Mouse (Mus musculus) gastrocnemius, adult 2 months (tissue): Measurements from ENCODE around the gene St3gal3. TPM values are rescaled to one million over a fixed set of nuclear protein-coding genes. Genes with fewer than 3 reads are reported as not detected.
A peak's percentile ranks its signal among the peaks of the same experiment; 100 is the strongest.

Experiments used
- DNase-seq: peaks from one replicate; pipeline ENCODE4 v3.0.0; 2022
- H3K27ac ChIP-seq: fragments of 200-600 bp; 2 replicates; pipeline ENCODE4 v1.8.1; 2022; ENCODE audit warnings: mild to moderate bottlenecking
- H3K4me3 ChIP-seq: fragments of 200-600 bp; 2 replicates; pipeline ENCODE4 v1.8.1; 2022; ENCODE audit warnings: mild to moderate bottlenecking, moderate library complexity
- CTCF ChIP-seq: fragments of 200-600 bp; IDR thresholded peaks from 2 replicates; pipeline ENCODE4 v1.8.1; 2022; ENCODE audit warnings: antibody characterized with exemption, mild to moderate bottlenecking, moderate library complexity
- intact Hi-C: fragments of 180-260 bp; cut with DNase I; formaldehyde crosslinking; loops from one replicate; pipeline ENCODE4 v1.15.1; 2025
- total RNA-seq, 2 experiments: library from RNA; stranded (reverse); gene quantifications; 2 replicates each; pipeline ENCODE4 v1.2.3; 2021

The St3gal3 gene
- total RNA-seq, 2 experiments from 2014 or later: 73.4 to 75.0 TPM

DNA sequence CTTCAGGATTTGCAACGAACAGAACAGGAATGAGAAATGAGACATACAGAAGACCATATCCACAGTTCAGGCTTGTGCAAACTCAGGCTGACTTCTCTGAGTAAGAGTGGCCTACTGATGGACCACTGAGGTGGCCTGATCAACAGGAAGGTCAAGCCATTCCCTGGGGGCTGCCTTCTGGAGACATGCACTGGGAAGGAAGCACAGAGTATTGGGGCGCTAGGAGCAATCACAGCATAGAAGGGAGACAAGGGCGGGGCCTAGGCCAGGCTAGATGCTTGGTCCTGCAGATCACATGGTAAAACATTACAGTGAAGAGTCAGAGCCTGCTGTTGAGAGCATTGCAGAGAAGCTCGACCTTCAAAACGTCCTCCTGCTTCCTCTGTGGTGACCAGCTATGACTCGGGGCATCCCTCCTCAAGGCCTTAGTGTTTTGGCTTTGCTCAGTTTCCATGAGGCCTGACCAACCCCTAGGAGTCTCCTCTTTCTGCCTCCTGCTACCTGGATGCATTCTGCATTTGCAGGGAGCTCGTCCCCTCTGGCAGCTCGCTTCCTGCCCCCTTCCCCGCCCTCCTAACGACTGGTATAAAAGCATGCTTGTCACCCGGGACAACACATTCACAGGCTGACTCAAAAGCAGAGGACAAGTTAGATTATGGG is 74.8 kb downstream of the St3gal3 start:
- Histone ChIP-seq H3K4me3 (no peak overlapping the region), H3K27ac (peak overlapping the region; percentile 85)
- intact Hi-C loops: no loop called here
- DNase-seq: no peak
- no peak for TF ChIP-seq CTCF

DNA sequence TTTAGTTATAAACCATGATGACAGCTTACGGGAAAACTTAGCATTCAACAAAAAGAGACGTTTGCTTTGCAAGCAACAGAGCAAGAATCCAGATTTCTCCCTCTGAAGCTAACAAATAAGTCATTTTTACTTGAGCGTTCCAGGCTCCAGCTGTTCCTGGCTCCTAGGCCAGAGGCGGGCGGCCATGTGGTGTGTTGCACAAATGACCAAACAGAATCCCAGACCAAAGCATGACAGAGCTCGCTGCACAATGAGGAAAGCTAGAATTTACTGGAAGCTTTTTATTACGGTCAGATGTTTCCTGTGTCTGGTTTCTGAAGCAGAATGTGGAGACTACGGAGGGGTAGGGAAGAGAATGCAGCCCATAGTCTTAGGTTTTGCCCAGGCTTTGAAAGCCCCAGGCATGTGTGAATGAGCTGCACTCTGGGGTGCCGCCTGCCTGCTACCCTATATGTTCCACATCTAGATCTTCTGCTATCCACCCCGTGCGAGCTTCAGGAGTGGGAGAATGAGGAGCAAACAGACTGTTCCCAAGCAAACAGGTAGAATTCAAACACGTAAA is 76.5 kb downstream of the St3gal3 start:
- peak; percentile 76 for DNase-seq
- H3K4me3 ChIP-seq: no peak overlapping the region
- intact Hi-C loops: no loop called here
- peak overlapping the region; percentile 85 for H3K27ac ChIP-seq
- TF ChIP-seq CTCF: no peak

DNA sequence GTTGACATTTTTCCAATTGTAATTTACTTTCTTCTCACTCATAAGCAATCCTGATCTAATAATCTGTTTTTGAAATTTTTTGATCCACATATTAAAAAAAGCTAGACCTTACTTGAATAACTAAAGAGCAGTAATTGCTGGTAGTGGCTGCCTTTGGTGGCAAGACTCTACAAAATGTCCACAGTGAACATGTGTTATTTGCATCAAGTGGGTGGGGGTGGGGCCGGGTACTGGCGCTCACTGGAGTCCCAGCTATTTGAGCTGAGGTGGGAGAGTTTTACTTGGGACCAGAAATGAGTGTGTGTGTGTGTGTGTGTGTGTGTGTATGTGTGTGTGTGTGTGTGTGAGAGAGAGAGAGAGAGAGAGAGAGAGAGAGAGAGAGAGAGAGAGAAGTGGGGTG is 77.6 kb downstream of the St3gal3 start:
- Histone ChIP-seq H3K4me3 (no peak overlapping the region), H3K27ac (peak overlapping the region; percentile 43)
- DNase-seq: no peak
- intact Hi-C loops: no loop called here
- no peak for TF ChIP-seq CTCF

DNA sequence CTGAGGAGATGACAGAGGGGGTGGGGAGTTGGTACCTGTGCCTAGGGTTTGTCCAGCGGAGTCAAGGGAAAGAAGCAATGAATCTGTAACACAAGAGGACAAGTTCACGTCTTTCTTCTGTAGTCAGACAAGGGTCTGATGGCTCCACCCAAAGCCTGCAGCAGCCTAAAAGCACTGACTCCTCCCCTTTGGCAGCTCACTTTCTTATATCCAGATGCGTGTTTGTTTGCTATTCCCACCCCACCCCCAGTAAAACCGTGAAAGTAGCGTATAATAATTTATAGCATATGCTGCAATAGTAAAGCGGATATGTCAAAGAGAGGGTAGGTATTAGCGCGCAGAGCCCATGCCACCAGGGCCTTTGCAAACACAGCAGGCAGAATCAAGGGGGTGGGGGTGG is 80.1 kb downstream of the St3gal3 start:
- no peak for TF ChIP-seq CTCF
- intact Hi-C loops: no loop called here

DNA sequence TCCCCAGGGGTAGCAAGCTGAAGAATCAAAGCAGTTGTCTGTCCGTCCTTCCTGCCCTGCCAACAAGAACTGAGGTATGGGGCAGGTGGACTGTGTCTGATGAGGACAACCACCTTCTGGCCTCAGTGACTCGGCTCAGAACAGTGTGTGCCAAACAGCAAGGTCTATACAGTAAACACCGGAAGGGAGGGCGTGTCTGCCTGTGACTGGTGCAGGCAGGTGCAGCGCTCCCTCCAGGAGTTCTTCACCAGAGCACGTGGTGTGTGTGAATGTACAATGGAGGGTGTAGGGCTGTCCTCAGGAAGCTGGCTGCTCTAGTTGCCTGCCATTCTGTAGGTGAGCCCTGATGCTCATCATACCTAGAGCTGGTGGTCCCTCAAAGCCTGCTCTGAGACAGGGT is 80.8 kb downstream of the St3gal3 start:
- H3K4me3 ChIP-seq: no peak overlapping the region
- H3K27ac ChIP-seq: no peak overlapping the region
- intact Hi-C loops: no loop called here
- DNase-seq: no peak
- TF ChIP-seq CTCF: no peak

More for the DNA sequence above, 80.1 kb downstream of the St3gal3 start:
- H3K27ac ChIP-seq: no peak overlapping the region
- no peak for DNase-seq
- no peak overlapping the region for H3K4me3 ChIP-seq

DNA sequence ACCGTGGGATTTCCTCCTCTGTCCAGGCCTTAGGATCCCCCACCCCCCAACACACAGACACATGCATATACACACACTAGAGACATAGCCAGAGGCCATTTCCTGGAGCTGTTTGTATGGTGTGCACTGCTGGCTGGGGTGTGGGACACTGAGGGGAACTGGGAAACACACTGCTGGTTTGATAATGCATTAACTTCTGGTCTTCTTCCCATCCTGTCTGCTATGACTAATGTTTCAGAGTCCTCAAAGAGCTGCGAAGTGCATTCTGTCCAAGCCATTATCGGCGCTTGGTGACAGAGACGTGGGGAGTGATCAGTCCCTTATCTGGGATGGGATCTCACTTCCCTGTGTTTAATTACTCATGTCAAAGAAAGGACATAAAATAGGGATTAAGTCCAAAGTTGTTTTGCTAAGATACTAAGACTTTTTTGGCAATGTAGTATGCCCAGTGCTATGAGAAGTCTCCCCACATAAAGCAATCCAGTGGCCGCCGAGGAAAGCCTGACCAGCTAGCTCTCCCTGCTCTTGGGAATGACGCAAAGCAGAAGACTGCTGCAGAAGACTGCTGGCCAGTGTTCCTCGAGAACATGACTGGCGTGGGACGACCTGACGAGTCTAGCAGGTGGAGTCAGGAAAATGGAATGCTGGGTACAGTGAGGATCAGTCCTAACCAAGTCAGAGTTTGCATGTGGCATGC is 85.0 kb downstream of the St3gal3 start:
- H3K27ac ChIP-seq: peak overlapping the region; percentile 31
- TF ChIP-seq CTCF: no peak
- intact Hi-C loops: no loop called here
- DNase-seq: no peak
- H3K4me3 ChIP-seq: no peak overlapping the region

DNA sequence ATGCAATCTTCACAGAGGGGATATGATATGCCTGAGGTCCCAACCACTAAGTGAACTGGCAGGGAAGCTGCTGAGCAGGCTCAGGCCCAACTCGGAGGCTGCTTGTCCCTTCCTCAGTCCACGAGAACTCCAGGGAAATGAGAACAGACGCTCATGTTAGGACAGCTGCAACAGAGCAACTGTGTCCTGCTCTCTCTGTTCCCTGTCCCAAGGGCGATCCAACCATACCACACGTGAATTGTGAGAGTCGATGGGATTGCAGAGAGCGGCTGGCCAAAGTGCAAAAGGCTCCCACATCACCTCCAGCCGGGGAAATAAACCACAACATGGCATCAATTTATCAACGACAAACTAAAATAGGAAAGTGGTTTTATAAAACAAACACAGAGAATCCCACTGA is 90.2 kb downstream of the St3gal3 start:
- H3K27ac ChIP-seq: peak overlapping the region; percentile 28; the same call in 1 of the 2 replicates
- DNase-seq: peak; percentile 45
- H3K4me3 ChIP-seq: no peak overlapping the region
- no peak for TF ChIP-seq CTCF
- intact Hi-C loops: loop anchor here (5.0 kb wide), 2 partner anchors 33 to 47 kb away; no protein-coding TSS in a partner anchor

DNA sequence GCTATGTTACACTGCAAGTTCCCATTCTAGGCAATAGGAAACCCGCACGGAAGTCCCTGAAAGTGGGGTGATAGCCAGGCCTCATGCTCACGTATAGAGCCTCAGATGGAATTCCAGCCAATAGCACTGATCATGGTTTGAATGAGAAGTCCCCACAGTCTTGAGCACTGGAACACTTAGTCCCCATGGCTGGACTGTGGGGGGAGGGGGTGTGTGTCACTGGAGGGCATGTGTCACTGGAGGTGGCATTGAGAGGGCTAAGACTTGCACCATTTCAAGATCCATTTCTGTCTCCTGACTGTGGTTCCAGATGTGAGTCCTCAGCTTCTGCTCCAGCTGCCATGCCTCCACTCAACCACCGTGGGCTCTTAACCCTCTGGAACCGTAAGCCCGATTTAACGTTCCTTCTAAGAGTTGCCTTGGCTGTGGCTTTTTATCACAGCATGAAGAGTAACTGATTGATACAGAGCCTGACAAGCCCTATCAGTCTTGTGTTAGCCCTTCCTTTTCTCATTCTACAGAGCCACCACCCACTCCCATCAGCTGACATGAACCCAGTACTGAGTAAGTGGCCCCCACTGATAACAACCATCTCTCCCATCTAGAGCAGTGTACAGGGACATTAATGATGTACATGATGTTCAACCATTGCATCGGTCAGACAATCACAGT is 91.2 kb downstream of the St3gal3 start:
- intact Hi-C loops: loop anchor here (5.0 kb wide), 2 partner anchors 34 to 46 kb away; no protein-coding TSS in a partner anchor
- Histone ChIP-seq H3K27ac (no peak overlapping the region), H3K4me3 (no peak overlapping the region)
- no peak for TF ChIP-seq CTCF
- DNase-seq: no peak

DNA sequence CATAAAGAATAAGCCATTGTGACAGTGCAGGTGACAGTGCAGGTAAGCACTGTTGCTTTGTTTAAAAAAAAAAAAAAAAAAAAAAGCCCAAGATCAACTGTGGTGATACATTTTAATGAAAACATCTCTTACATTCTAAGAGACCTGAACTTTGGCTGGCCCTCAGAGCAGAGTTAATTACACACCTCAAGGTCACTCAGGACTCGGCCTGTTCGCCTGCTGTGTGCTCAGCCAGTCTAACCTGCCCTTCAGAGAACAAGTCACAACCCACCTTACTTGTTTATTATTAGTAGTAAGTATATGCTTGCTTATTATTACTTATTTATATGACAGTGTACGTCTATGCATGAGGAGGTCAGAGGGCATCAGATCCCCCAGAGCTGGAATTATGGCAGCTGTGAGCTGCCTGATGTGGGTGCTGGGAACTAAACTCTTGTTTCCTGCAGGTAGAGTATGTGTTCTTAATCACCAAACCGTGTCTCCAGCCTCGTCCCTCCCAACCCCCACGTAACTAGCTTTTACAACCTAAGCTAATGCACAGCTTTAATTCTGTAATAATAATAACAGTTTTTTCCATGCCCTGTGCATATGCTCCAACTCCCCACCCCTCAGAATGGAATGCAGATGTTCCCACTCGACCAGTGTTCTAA is 91.9 kb downstream of the St3gal3 start:
- H3K27ac ChIP-seq: peak overlapping the region; percentile 20; the same call in 1 of the 2 replicates
- intact Hi-C loops: loop anchor here (5.0 kb wide), 2 partner anchors 35 to 45 kb away; no protein-coding TSS in a partner anchor
- no peak for TF ChIP-seq CTCF
- H3K4me3 ChIP-seq: no peak overlapping the region
- DNase-seq: no peak

DNA sequence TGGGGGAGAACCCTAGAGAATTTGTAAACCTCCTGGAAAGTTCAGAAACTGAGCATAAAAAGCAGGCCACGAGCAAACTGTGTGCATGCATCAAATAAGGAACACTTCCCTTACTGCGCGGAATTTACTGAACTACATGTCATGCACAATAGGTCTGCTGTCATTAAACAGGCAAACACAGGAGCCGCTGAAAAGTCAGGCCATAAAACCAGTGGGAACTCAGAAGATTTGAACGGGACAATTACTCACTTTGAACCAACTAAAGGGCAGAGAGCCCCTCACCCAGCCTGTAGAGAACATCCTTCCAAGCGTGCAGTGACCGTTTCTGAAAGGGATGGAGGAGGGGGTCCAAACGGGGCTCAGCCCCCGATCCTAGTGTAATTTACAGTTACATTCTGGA is 93.6 kb downstream of the St3gal3 start:
- peak overlapping the region; percentile 81 for H3K27ac ChIP-seq
- intact Hi-C loops: loop anchor here (5.0 kb wide), 2 partner anchors 36 to 44 kb away; no protein-coding TSS in a partner anchor
- H3K4me3 ChIP-seq: no peak overlapping the region
- no peak for TF ChIP-seq CTCF
- DNase-seq: no peak

DNA sequence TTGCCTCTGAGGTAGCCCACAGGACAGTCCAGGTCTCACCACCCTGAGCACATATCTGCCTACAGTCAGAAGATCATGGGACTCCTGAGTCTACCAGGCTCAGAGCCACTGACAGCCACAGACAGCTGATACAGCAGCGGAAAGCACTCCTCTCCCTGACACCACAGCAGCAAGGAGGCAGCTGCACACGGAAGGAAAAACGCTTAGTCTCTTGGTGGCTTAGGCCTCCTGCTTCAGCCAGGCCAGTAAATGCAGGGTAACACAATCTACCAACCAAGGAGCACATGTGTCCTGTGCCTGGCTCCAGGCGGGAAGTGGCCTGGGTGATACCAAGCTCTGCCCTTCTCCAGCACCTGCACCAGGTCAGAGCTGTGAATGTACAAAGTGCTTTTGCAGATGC is 94.1 kb downstream of the St3gal3 start:
- intact Hi-C loops: loop anchor here (5.0 kb wide), 2 partner anchors 37 to 43 kb away; no protein-coding TSS in a partner anchor
- no peak for TF ChIP-seq CTCF
- Histone ChIP-seq H3K27ac (peak overlapping the region; percentile 81), H3K4me3 (no peak overlapping the region)
- peak; percentile 75 for DNase-seq

DNA sequence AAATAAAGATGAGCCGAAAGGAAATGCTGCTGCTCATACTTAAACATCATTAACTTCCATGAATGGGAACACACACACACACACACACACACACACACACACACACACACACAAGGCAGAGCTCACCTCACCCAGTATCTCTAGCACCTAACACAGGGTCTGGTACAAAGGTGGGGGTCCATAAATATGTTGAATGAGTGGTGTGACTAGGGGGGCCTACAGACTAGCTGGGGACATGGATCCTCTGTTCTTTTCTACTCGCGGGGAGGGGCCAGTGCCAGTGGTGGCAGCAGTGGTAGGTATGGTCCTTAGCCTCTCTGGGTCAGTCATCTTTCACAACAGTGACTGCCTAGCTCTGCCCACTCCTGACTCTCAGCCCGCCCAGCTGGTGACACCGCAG is 94.8 kb downstream of the St3gal3 start:
- no peak overlapping the region for H3K4me3 ChIP-seq
- peak overlapping the region; percentile 81 for H3K27ac ChIP-seq
- DNase-seq: no peak
- TF ChIP-seq CTCF: no peak
- intact Hi-C loops: loop anchor here (5.0 kb wide), 2 partner anchors 37 to 43 kb away; no protein-coding TSS in a partner anchor
